Mouse (Mus musculus) left cerebral cortex, postnatal 10 days (tissue): ENCODE measurements around the gene Acox2. TPM values are rescaled to one million over a fixed set of nuclear protein-coding genes. Genes with fewer than 3 reads are reported as not detected.
A peak's percentile ranks its signal among the peaks of the same experiment; 100 is the strongest.

Source experiments
- DNase-seq, 2 experiments: peaks; one replicate each; pipeline ENCODE4 v3.0.0; 2021 to 2022; ENCODE audit warnings: low spot score in 2 of 2, mixed read lengths in 1 of 2; ENCODE audit errors: extremely low spot score in 1 of 2
- intact Hi-C: fragments of 180-260 bp; cut with DNase I; formaldehyde crosslinking; loops from one replicate; pipeline ENCODE4 v1.15.1; 2025
- total RNA-seq, 2 experiments: library from RNA; stranded (reverse); gene quantifications; 2 replicates each; pipeline ENCODE4 v1.2.3; 2021

Acox2 gene
- total RNA-seq, 2 experiments from 2014 or later, result 0.61 TPM; not detected in 1

- DNase-seq, result no peak
- intact Hi-C loops, result loop anchor here (5.0 kb wide), 1 partner anchor 48 kb away; the partner anchor contains the start of gene Pdhb
These were observed 39.3 kb downstream of the Acox2 start for GRCm38 (mm10) chr14:8219876-8220275.

DNA sequence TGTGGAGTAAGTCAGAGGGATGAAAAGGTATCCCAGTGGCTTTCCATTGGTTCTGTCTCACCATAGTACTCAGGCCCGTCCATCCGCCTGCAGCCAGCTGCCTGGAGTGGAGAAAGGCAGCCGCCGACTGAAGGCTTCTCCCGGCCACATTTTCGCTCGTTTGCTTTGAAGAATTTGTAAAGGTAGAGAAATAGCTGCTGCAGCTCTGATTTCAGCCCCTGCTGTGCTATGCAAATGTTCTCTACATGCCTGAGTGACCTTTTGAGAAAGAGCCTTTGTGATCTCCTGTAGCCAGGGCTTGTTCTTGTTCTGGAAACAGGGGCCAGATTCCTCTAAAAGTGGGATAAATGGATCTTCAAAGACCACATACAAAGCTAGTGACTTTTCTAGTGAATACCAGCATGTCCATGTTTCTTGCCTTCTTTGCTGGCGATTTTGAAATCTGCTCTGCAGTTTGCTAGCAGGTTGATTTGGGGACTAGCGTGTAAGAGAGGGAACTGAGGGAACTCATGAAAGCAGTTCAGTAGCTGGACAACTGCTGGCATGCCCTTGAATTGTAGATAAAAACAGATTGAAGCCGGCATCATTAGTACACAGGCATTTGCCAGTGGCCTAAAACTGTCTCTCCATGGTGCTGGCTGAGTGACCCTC, 40.3 kb downstream of the Acox2 start:
- DNase-seq, result no peak
- intact Hi-C loops, result loop anchor here (5.0 kb wide), 1 partner anchor 47 kb away; the partner anchor contains the start of gene Pdhb

DNA sequence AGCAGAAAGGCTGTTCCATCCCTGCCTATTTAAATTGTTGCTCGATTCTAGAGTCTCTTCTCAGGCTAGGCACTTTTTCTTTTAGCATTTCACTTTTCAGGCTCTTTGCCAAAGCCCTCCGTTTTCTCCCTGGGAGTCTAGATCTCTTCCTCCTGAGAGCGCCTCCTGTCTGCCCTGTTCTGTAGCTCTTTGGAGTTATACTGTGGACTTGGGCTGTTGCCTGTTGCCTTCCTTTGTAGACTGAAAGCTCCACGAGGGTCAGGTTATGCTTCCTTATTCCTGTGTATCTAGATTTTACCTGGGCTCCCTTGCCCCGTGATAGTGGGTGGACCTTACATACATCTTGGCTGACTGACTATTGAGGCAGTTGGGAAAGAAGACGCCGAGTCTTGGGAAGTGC, 40.9 kb downstream of the Acox2 start:
- intact Hi-C loops, result loop anchor here (5.0 kb wide), 1 partner anchor 46 kb away; the partner anchor contains the start of gene Pdhb
- DNase-seq, result peak in 1 of 2 experiments; percentile 53

DNA sequence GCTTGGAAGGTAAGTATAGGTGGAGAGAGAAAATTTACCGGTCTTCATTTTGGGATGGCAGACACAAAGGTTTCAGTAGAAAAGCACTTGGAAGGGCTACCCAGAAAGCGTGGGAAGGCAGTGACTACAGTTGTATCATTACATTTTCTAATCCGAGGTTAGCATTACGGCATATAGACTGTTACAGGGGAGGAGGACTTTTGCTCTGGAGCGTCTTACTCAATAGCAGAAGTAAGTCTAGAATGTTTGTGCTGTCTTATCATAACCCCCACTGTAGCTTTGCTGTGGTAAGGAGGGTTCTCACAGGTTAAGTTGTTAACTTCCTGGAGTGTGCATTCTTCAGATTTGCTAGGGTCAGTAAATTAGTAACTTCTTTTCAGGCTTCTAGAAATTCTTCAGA, 43.1 kb downstream of the Acox2 start:
- DNase-seq, result no peak
- intact Hi-C loops, result loop anchor here (5.0 kb wide), 1 partner anchor 44 kb away; the partner anchor contains the start of gene Pdhb

DNA sequence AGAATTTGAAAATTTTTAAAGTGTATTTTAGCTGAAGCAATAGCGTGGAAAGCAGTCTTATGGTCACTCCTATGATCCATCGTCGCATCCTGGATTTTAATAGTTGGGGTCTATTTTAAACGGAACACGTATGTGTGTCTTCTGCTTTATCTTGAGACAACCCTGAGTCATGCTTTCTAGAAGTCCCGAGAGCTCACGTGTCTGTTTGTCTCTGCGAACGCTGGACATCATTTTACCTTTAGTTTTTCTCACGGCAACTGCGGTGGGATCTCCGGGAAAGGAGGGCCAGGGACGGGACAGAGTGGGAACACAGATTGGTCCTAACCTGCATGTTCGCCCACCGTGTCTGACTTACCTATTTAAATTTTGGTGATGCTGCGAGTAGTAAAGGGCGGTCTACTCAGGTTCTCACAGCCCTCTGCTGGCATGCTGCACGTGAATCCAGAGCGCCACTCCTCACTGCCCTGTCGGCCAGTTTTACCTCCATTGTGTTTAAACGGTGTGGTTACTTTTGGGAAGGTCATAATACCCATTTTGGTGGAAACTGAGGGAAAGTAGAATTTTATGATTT, 43.9 kb downstream of the Acox2 start:
- intact Hi-C loops, result loop anchor here (5.0 kb wide), 1 partner anchor 43 kb away; the partner anchor contains the start of gene Pdhb
- DNase-seq, result no peak

DNA sequence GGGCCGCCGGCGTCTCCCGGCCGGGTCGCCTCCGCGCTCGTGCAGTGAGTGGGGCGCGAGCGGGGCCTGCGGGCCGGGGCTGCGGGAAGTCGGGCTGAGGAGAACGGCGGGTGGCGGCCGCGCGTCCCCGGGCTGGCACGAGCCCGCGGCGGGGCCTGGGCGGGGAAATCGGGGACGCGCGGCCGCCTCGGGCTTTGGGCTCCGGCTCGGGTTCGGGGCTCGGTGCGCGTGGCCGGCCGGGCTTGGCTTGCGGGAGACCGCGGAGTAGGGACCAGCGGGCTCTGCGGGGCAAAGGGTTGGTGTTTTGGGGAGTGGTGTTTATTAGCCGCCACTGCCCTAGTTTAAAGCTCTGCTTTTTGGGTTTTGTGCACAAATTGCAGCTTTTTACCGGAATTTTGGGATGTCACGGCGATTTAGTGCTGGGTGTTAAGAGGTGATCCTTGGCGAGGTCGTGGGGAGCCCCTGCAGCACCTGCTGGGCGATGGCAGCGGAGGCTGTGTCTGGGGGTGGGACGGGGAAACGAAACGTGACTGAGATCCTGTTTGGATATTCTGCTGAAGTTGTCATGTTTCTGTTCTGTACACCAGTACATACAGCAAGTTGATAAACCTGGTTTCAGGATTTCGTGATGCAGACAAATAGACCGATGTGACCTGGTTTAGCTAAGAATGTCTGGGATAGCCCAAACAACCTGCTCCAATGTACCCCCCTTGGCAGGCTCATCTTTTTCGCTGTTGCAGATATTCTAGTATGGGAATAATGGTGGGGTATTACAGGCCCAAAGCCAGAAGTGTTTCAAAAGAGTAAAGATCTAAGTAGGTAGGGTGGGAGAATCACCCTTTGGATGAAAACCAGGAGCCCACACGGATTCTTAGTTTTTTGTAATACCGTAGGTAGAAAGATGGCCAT, 44.6 kb downstream of the Acox2 start:
- intact Hi-C loops, result loop anchor here (5.0 kb wide), 1 partner anchor 42 kb away; the partner anchor contains the start of gene Pdhb
- peak; percentile 45 to 91 for DNase-seq

DNA sequence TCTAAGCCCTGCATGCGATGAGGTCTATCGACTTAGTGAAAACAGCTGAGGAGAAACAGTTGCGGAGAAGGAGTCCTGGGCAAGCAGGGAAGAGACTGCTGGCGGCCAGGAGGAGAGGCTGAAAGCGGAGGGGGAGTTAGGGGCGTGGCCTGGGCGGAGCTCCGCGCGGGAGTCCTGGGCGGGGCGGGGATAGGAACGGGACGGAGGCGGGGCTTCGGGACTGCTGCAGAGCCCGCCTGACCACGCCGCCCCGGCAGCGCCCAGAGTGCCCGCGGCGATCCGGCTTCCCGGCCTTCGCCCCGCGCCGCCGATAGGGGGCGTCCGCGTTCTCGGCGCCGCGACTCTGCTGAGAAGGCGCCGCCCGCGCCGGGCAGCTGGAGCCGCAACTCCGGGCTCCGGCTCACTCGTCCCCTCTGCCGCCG, 45.3 kb downstream of the Acox2 start, which contains the start of gene Kctd6:
Kctd6 (plus strand) TSS at position 338 of the 422 bp plus-strand sequence.
- peak; percentile 95 to 99 for DNase-seq
- intact Hi-C loops, result no loop called here

DNA sequence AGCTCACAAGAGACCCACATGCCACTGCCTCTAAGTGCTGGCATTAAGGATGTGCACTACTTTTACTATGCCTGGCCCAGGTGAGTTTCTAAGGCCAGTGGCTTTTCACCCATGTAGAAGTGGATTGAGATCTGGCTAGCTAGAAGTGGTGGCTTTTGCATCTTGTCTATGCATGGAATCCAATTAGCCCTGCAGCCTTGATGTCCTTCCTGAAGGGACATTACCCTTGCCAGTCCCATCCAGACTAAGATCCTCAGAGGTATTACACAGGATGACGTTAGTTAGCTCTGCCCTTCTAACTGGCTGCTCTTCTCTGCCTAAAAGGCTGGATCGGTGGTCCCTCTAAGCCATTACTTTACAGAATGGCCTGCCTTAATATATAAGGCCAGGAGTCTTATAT, 46.2 kb downstream of the Acox2 start:
- DNase-seq, result no peak
- intact Hi-C loops, result no loop called here

DNA sequence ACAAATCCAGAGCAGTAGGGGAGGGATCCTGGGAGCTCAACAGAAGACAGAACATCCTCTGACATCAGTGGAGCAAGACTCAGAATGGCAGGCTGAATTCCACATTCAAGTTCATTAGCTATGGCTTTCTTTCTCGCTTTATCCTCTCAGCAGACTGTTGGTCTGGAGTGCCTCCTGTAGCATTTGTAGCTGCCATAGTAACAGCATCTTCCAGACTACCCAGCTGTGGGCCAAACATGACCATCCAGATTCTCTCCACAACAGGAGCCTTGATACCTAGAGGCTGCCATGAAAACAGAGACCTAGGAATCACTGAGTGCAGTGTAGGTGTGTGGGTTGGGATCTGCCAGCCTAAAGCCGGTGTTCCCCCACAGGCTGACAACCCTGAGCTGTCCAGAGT, 49.3 kb downstream of the Acox2 start:
- intact Hi-C loops, result no loop called here
- no peak for DNase-seq

- peak; percentile 60 for DNase-seq
- intact Hi-C loops, result no loop called here
These were observed 50.3 kb downstream of the Acox2 start for GRCm38 (mm10) chr14:8208876-8209275.

DNA sequence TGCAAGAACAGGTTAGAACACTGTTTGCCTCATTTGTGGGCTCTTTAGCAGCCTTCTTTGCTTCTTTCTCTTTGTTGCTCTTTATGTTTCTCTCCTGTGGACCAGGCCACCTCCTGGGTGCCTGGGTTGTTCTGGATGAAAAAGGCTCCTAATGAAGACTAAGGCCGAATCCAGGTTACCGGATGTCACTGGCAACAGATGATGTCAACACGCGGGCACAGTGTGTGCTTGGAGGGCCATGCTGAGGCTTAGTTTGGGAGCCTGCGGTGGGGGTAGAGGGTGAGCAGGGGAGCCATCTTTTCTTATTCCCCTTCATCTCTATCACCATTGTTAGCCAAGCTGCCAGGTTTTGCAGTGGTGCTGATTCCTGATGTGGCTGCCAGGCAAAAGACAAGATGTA, 51.6 kb downstream of the Acox2 start:
- DNase-seq, result no peak
- intact Hi-C loops, result no loop called here

DNA sequence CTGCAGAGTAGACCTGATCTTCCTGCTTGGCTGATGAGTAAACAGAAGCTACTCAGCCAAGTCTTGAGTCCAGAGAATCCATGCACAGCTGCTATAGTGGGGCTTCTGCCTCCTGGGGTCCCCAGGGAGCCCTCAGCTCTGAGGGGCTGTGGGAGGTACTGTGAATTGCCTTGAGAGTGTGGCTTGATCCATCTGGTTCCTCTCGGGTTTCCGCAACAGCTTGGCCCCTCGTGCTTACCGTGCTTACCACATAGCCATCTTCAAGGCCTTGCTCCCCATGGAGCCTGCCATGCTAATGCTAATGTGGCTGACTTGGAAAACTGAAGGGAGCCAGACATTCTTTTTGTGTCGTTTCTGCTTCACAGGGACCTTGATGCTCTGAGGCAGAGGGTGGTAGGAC, 52.0 kb downstream of the Acox2 start:
- no peak for DNase-seq
- intact Hi-C loops, result no loop called here

DNA sequence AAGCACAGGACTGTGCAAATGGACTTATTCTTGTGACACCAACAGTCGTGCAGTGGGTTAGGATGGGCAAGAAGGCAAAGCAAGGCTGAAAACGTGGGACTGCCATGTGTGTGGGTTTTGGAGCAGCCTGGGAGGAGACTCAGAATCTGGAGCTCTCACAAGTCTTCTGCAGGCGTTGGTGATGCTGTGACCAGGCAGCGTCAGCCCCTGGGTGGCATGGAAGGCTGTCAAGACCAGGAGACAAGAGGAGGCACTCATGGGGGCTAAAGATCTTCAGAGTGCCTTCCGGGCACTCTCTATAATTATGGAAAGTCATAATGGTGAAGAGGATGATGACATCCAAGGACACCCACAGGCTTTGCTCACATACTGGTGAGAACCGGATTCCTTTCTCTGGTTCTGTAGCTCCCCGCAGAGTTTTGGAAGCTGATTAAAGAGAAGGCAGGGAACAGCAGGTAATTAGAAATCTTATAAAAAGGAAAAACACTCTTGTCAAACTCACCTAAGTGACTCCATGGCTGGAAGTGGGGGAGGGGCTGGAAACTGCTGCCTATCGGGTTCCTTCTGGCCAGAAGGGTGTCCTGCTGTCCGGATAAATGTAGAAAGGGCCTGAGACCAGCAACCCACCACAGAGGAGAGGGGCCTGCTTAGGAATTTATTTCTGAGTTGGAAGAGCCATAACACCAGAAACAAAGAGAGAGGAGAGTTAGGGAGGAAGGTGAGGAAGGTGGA, 52.8 kb downstream of the Acox2 start:
- intact Hi-C loops, result no loop called here
- no peak for DNase-seq

- intact Hi-C loops, result no loop called here
- no peak for DNase-seq
These were observed 57.4 kb downstream of the Acox2 start for GRCm38 (mm10) chr14:8201715-8202114.

- intact Hi-C loops, result no loop called here
These were observed 58.4 kb downstream of the Acox2 start for GRCm38 (mm10) chr14:8200769-8201168.

GRCm38 (mm10) chr14:8192727-8193126, 66.4 kb downstream of the Acox2 start:
- DNase-seq, result no peak
- intact Hi-C loops, result no loop called here

More at GRCm38 (mm10) chr14:8200769-8201168, 58.4 kb downstream of the Acox2 start:
- DNase-seq, result no peak

GRCm38 (mm10) chr14:8191331-8191965, 67.7 kb downstream of the Acox2 start:
- intact Hi-C loops, result no loop called here
- DNase-seq, result no peak

GRCm38 (mm10) chr14:8190556-8190955, 68.6 kb downstream of the Acox2 start:
- DNase-seq, result no peak
- intact Hi-C loops, result no loop called here
